Mouse (Mus musculus): ENCODE data around the gene Rasgef1b. TPM values are rescaled to one million over a fixed set of nuclear protein-coding genes. Genes with fewer than 3 reads are reported as not detected.

Gene Rasgef1b
- polyA plus RNA-seq, 1 experiment from 2014 or later, result 83.7 TPM

DNA sequence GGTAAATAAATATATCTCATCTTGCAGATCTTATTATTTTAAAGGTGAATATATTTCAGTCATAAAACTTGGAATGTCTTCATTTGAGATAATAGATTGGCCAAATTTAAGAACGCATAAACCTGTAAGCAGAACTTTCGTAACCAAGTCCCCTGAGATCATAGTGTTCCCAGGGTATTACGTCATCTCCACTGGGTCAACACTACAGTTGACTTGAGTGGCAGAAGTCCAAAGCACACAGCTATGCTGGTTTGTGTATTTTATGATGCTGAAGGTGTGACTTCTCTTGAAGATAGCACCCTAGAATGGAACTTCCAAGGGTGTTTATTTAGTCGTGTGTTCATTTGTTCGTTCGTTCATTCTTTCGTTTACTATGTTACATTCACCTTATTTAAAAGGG lies 444.5 kb downstream of the Rasgef1b start:
- H3K36me3 ChIP-seq (ENCODE audit: control insufficient read depth, insufficient read depth, low read length), result no peaks in the 10 kb centered on the region
- WGBS, result 93% methylated on average over 7 of the region's 7 CpGs

DNA sequence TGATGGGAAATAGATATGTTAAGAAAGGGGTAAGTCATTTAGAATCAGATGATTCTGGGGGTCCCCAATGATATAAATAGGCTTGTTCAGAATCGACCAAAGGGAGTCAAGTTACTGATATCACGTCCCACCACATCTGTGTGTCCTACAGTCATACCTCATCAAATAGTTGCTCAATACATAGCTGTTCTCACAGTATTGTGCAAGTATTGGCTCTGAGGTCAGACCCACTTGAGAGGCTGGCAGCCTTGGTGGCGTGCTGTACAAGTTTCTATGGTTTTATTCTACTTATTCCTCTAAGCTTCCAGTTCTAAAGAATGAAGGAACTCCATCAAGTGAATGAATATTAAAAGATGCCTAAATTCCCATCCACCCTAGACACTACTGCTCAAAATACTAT lies 445.2 kb downstream of the Rasgef1b start:
- no peak overlapping the region for H3K9ac ChIP-seq (replicated peaks; ENCODE audit: low read depth, low read length)
- no peak for ATAC-seq (ENCODE audit: low read depth)
- peaks cover 14% of the 10 kb centered on the region; the same call in 1 of the 2 replicates for H3K4me1 ChIP-seq (ENCODE audit: control insufficient read depth, insufficient read depth, low read length)
- WGBS, result 86% methylated on average over 3 of the region's 3 CpGs
- no peaks in the 10 kb centered on the region for H3K27me3 ChIP-seq (ENCODE audit: control insufficient read depth, insufficient read depth, low read length)
- H3K9me3 ChIP-seq (ENCODE audit: control insufficient read depth, low read length), result no peaks in the 10 kb centered on the region
- no peaks in the 10 kb centered on the region for H3K36me3 ChIP-seq (ENCODE audit: control insufficient read depth, insufficient read depth, low read length)
- no peak overlapping the region for H3K27ac ChIP-seq (ENCODE audit: low read depth, low read length)
- no peak overlapping the region for H3K4me2 ChIP-seq (ENCODE audit: low read depth, low read length)
- no peak overlapping the region for H3K4me3 ChIP-seq (ENCODE audit: low read depth, low read length)

More for the DNA sequence above, 444.5 kb downstream of the Rasgef1b start:
- Histone ChIP-seq H3K9me3 (ENCODE audit: control insufficient read depth, low read length) (no peaks in the 10 kb centered on the region), H3K4me1 (ENCODE audit: control insufficient read depth, insufficient read depth, low read length) (peaks cover 9% of the 10 kb centered on the region; the same call in 1 of the 2 replicates), H3K9ac (replicated peaks; ENCODE audit: low read depth, low read length) (no peak overlapping the region), H3K27ac (ENCODE audit: low read depth, low read length) (no peak overlapping the region), H3K4me3 (ENCODE audit: low read depth, low read length) (no peak overlapping the region), H3K27me3 (ENCODE audit: control insufficient read depth, insufficient read depth, low read length) (no peaks in the 10 kb centered on the region), H3K4me2 (ENCODE audit: low read depth, low read length) (no peak overlapping the region)
- no peak for ATAC-seq (ENCODE audit: low read depth)

- Histone ChIP-seq H3K36me3 (ENCODE audit: control insufficient read depth, insufficient read depth, low read length) (no peaks in the 10 kb centered on the region), H3K4me3 (ENCODE audit: low read depth, low read length) (no peak overlapping the region), H3K27me3 (ENCODE audit: control insufficient read depth, insufficient read depth, low read length) (no peaks in the 10 kb centered on the region), H3K4me1 (ENCODE audit: control insufficient read depth, insufficient read depth, low read length) (peaks cover 14% of the 10 kb centered on the region; the same call in 1 of the 2 replicates), H3K4me2 (ENCODE audit: low read depth, low read length) (no peak overlapping the region), H3K27ac (ENCODE audit: low read depth, low read length) (no peak overlapping the region), H3K9me3 (ENCODE audit: control insufficient read depth, low read length) (no peaks in the 10 kb centered on the region), H3K9ac (replicated peaks; ENCODE audit: low read depth, low read length) (no peak overlapping the region)
- WGBS, result 65% methylated on average over 5 of the region's 5 CpGs
- ATAC-seq (ENCODE audit: low read depth), result no peak
Observed at GRCm38 (mm10) chr5:99280536-99280935, 448.3 kb downstream of the Rasgef1b start.

DNA sequence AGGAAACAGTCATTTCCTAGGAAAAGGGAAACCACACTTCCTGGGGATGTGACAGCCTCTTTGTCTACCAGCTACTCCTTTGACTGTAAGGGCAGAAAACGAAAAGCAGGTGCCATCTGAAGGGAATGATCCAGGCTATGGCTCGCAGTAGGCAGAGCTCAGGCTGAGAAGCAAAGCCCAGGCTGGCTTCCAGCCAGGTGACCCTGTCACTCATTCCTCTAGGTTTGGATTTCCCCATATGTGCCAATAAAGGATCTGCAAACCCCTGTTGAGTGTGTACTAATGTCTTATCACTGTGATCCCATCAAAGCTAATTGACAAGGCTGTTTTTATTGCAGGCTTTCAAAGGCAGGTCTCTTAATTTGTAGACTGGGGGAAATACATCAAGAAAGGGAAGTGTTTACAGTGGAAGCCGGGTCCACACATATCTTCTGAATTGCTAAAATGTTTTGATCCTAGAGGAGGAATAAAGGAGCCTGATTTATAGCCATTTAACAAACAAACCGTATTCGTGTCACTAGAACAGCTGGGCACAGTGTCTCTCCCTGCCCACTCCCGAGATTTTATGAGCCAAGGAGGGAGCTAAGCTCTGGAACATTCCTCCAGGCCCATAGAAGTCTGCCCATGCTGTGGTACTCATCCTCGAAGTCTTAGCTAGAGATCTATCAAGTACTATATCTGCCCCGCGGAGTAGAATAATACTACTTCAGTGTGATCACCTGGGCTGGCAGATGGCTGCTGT lies 449.7 kb downstream of the Rasgef1b start:
- Histone ChIP-seq H3K4me3 (ENCODE audit: low read depth, low read length) (no peak overlapping the region), H3K27me3 (ENCODE audit: control insufficient read depth, insufficient read depth, low read length) (no peaks in the 10 kb centered on the region), H3K4me1 (ENCODE audit: control insufficient read depth, insufficient read depth, low read length) (peaks cover 14% of the 10 kb centered on the region; the same call in 1 of the 2 replicates), H3K4me2 (ENCODE audit: low read depth, low read length) (no peak overlapping the region), H3K9ac (replicated peaks; ENCODE audit: low read depth, low read length) (no peak overlapping the region), H3K9me3 (ENCODE audit: control insufficient read depth, low read length) (no peaks in the 10 kb centered on the region), H3K36me3 (ENCODE audit: control insufficient read depth, insufficient read depth, low read length) (no peaks in the 10 kb centered on the region), H3K27ac (ENCODE audit: low read depth, low read length) (no peak overlapping the region; the same call in 1 of the 2 replicates)
- peak; percentile 50; the same call in 1 of the 2 replicates for ATAC-seq (ENCODE audit: low read depth)
- WGBS, result 30% methylated on average over 9 of the region's 9 CpGs

GRCm38 (mm10) chr5:99278364-99278763 lies 450.5 kb downstream of the Rasgef1b start:
- 94% methylated on average over 8 of the region's 8 CpGs for WGBS
- H3K4me1 ChIP-seq (ENCODE audit: control insufficient read depth, insufficient read depth, low read length), result peaks cover 22% of the 10 kb centered on the region; the same call in 1 of the 2 replicates
- H3K9ac ChIP-seq (replicated peaks; ENCODE audit: low read depth, low read length), result no peak overlapping the region
- no peaks in the 10 kb centered on the region for H3K36me3 ChIP-seq (ENCODE audit: control insufficient read depth, insufficient read depth, low read length)
- H3K4me2 ChIP-seq (ENCODE audit: low read depth, low read length), result no peak overlapping the region
- no peak overlapping the region for H3K4me3 ChIP-seq (ENCODE audit: low read depth, low read length)
- H3K27ac ChIP-seq (ENCODE audit: low read depth, low read length), result no peak overlapping the region
- ATAC-seq (ENCODE audit: low read depth), result no peak
- no peaks in the 10 kb centered on the region for H3K27me3 ChIP-seq (ENCODE audit: control insufficient read depth, insufficient read depth, low read length)
- no peaks in the 10 kb centered on the region for H3K9me3 ChIP-seq (ENCODE audit: control insufficient read depth, low read length)

DNA sequence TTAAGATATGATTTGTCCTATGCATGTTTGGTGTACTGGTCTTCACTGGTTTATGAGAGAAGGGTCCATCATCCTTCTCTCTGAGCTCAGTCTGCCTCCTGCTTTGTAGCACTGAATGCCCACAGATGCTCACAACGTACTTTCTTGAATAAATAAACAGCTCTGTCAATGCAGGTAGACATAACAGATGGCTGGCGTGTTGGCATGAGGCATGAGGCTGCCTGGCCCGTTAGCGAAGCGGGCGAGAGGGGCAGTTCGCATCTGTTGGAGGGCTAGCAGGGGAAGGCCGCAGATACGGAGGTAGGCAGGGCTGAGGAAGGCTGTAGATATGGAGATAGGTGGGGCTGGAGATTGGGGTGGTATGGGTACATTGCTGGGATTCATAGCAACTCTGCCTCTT lies 451.3 kb downstream of the Rasgef1b start:
- H3K9ac ChIP-seq (replicated peaks; ENCODE audit: low read depth, low read length), result no peak overlapping the region
- ATAC-seq (ENCODE audit: low read depth), result no peak
- no peak overlapping the region for H3K27ac ChIP-seq (ENCODE audit: low read depth, low read length)
- H3K9me3 ChIP-seq (ENCODE audit: control insufficient read depth, low read length), result no peaks in the 10 kb centered on the region
- H3K4me1 ChIP-seq (ENCODE audit: control insufficient read depth, insufficient read depth, low read length), result peaks cover 24% of the 10 kb centered on the region; the same call in 1 of the 2 replicates
- no peak overlapping the region for H3K4me2 ChIP-seq (ENCODE audit: low read depth, low read length)
- no peak overlapping the region for H3K4me3 ChIP-seq (ENCODE audit: low read depth, low read length)
- 72% methylated on average over 9 of the region's 9 CpGs for WGBS
- H3K36me3 ChIP-seq (ENCODE audit: control insufficient read depth, insufficient read depth, low read length), result no peaks in the 10 kb centered on the region
- no peaks in the 10 kb centered on the region for H3K27me3 ChIP-seq (ENCODE audit: control insufficient read depth, insufficient read depth, low read length)

DNA sequence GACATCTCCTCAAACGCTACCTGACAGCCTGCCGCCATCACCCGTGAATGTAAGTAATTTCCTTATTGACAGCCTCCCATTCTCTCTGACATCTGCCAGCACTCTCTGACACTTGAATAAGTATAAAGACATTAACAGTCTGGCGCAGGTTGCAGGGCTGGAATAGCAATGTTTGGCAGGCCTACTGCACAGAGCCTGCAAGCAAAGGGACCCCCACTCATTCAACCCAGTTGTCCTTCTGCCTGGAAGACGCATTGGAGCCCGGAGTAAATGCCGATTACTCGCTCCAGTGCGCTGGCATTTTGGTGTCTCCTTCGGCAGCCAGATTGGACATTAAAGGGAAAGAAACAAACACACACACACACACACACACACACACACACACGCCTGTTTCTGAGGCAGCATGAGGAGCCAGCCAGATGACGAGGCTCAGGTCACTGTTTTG lies 454.7 kb downstream of the Rasgef1b start:
- whole genome bisulfite sequencing, result 24% methylated on average over 12 of the region's 12 CpGs
- Histone ChIP-seq H3K4me3 (ENCODE audit: low read depth, low read length) (no peak overlapping the region), H3K9ac (replicated peaks; ENCODE audit: low read depth, low read length) (no peak overlapping the region), H3K27me3 (ENCODE audit: control insufficient read depth, insufficient read depth, low read length) (no peaks in the 10 kb centered on the region), H3K27ac (ENCODE audit: low read depth, low read length) (peak overlapping the region; percentile 62), H3K9me3 (ENCODE audit: control insufficient read depth, low read length) (no peaks in the 10 kb centered on the region), H3K4me1 (ENCODE audit: control insufficient read depth, insufficient read depth, low read length) (peaks cover 12% of the 10 kb centered on the region; the same call in 1 of the 2 replicates), H3K4me2 (ENCODE audit: low read depth, low read length) (no peak overlapping the region), H3K36me3 (ENCODE audit: control insufficient read depth, insufficient read depth, low read length) (no peaks in the 10 kb centered on the region)
- ATAC-seq (ENCODE audit: low read depth), result peak; percentile 86

DNA sequence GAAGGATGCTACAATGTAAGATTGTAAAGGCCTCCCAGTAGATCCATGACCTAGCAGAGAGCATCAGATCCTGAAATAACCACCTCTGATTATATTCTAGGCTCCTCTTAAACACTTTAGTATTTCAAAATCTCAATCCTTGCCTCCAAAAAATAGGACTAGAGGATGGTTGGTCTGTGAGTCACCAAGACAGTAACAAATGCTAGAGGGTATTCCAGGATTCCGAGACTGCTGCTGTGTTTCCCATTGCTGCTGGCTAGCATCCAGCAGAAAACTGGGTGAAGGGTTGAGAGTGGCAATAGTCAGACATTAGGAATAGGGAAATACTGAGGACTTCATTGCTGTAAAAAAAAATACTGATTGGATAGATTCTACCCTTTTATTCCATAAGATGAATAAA lies 457.3 kb downstream of the Rasgef1b start:
- peaks cover 9% of the 10 kb centered on the region; the same call in 1 of the 2 replicates for H3K4me1 ChIP-seq (ENCODE audit: control insufficient read depth, insufficient read depth, low read length)
- no peak overlapping the region for H3K9ac ChIP-seq (replicated peaks; ENCODE audit: low read depth, low read length)
- WGBS, result 70% methylated on average over 1 of the region's 1 CpGs
- H3K4me2 ChIP-seq (ENCODE audit: low read depth, low read length), result no peak overlapping the region
- H3K9me3 ChIP-seq (ENCODE audit: control insufficient read depth, low read length), result no peaks in the 10 kb centered on the region
- no peaks in the 10 kb centered on the region for H3K36me3 ChIP-seq (ENCODE audit: control insufficient read depth, insufficient read depth, low read length)
- no peaks in the 10 kb centered on the region for H3K27me3 ChIP-seq (ENCODE audit: control insufficient read depth, insufficient read depth, low read length)
- ATAC-seq (ENCODE audit: low read depth), result no peak
- H3K4me3 ChIP-seq (ENCODE audit: low read depth, low read length), result no peak overlapping the region
- H3K27ac ChIP-seq (ENCODE audit: low read depth, low read length), result no peak overlapping the region

DNA sequence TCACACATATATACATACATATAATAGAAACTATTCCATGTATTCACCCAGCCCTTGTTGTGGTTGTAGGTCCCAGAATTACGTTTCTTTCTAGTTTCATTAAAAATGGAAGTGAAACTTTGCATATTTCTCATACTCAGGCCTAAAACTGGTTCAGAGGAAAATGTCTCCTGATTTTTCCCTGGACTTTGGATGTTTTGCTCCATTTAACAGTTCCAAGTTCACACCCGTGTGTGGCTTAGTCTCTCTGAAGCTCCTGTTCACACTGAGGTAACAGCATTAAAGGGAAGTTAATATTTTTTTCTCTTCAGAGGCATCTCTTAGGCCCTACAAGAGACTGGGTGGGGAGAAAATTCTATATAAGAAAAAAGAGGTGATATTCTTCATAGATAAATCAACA lies 459.7 kb downstream of the Rasgef1b start:
- Histone ChIP-seq H3K9ac (replicated peaks; ENCODE audit: low read depth, low read length) (no peak overlapping the region), H3K4me2 (ENCODE audit: low read depth, low read length) (no peak overlapping the region), H3K36me3 (ENCODE audit: control insufficient read depth, insufficient read depth, low read length) (no peaks in the 10 kb centered on the region), H3K9me3 (ENCODE audit: control insufficient read depth, low read length) (no peaks in the 10 kb centered on the region), H3K4me1 (ENCODE audit: control insufficient read depth, insufficient read depth, low read length) (peaks cover 9% of the 10 kb centered on the region; the same call in 1 of the 2 replicates), H3K27ac (ENCODE audit: low read depth, low read length) (no peak overlapping the region), H3K27me3 (ENCODE audit: control insufficient read depth, insufficient read depth, low read length) (no peaks in the 10 kb centered on the region), H3K4me3 (ENCODE audit: low read depth, low read length) (no peak overlapping the region)
- 91% methylated on average over 2 of the region's 2 CpGs for WGBS
- no peak for ATAC-seq (ENCODE audit: low read depth)

Data from neural tube, embryonic 14.5 days (tissue).